Mouse (Mus musculus) kidney, postnatal 4 days (tissue): ENCODE measurements around the gene Srpk3.

ENCODE experiments used
- DNase-seq, 2 experiments: peaks; one replicate each; pipeline ENCODE4 v3.0.0; 2021; ENCODE audit warnings: mixed read lengths in 2 of 2

The Srpk3 gene

DNA sequence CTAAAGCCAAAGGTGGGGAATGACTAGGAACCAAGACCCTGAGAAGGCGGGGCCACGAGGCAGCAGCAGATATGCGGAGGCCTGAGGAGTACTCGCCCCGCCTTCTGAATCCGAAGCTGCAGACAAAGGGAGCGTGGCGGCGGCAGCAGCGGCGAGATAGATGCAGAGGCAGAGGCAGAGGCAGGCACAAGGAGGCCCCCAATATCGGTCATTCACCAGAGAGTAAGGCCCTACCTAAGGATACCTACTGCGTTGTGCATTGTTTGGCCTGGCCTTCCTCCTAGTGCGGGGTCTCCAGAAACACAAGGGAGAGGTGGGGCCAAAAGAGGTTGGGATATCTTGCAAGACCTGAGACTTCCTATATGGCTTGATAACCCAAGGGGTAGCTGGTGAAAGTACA, 40.9 kb downstream of the Srpk3 start:
- peak; percentile 26 to 33 for DNase-seq

DNA sequence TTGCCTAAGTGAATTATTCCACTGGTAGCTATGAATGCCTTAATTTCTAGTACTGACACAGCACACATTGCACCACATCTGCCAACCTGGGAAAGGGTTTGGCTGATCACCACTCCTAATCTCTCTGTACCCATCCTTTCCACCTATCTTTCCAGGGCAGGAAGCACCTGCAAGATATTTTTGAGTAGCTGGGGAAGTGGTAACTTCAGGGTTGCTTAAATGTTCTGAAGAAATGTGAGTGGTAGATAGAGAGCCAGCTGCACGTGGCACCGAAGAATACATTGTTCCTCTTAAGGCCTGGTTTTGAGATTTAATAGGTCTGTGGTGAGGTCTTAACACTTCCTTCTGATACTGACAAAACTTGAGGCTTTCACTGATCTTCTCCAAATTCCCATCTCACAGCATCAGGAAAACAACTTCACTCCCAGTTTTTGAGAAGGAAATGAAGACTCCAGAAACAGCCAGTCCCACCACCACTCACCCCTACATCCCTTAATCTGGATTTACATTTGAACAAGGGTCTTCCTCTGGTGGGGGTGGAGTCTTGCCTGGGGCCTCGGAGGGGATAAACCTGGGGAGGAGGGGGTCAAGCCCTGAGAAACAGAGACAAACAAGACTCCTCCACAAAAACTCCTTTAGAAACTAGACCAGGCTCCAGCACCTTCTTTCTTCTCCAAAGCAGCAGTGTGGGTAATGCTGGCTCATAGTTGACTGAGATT, 42.5 kb downstream of the Srpk3 start:
- DNase-seq = no peak

DNA sequence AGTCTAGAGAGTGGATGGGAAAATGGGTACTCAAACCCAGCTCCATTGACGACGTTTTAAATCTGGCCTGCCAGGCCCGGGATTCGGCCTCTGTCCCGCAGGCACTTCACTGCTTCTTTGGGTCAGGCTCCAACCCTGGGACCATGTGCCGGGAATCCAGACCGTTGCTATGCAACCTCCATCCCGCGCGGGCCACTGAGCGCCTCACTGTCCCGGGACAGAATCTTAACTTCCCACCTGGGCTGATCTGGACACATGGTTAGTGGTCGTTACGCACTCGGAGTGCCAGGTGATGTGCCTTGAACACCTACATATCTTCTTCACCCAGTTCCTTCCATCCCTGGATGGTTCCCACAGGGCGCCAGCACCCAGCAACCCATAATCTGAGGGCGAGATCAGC, 49.5 kb downstream of the Srpk3 start:
- peak; percentile 11 to 25 for DNase-seq

DNA sequence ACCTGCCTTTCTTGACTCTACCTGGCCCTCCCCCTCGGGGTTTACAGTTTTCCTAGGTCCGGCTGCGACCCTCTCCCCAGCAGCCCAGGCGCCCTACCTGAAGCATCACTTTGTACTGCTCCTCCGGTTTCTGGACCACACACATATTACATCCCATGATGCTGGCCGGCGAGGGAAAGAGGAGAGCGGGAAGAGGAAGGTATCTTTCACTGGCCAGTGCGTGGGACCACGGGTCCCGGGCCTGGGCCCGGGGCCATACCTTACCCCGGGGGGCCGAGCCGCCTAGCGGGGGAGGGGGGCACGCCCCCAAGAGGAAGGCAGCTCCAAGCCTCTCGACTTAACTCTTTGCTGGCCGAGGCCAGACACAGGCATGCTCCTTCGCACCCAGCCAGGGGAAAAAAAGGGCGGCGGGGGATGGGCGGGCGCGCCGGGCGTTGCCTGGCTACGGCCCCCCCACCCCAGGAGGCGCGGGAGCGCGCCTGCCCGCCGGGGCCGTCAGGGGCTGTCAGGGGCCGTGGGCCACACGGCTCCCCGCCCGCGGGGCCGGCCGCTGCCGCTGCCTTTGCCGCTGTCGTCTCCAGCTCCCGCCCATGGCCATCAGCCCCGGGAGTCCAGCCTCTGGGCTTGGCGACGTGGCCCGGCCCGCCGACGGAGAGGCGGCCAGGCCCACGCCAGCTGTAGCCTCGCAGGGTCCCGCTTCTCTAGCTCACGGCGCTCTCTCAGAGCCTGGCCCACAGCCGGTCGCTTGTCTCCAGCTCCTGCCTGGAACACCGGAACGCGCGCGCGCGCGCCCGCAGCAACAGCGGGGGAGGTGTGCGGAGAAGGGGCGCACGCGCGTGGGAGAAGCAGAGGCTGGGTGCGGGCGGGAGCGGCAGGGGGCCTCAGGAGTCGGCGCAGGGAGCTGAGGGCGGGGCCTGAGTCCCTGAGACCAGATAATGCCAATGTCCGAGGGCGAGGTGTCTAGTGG, 50.3 kb downstream of the Srpk3 start, which contains the start of gene Pdzd4:
Gene Pdzd4, minus strand, starts transcription at position 785 of the 967 bp plus-strand sequence.
- DNase-seq = peak; percentile 75 to 79
